ENCODE assay signal across 8 mouse cellular contexts in the genomic region with DNA sequence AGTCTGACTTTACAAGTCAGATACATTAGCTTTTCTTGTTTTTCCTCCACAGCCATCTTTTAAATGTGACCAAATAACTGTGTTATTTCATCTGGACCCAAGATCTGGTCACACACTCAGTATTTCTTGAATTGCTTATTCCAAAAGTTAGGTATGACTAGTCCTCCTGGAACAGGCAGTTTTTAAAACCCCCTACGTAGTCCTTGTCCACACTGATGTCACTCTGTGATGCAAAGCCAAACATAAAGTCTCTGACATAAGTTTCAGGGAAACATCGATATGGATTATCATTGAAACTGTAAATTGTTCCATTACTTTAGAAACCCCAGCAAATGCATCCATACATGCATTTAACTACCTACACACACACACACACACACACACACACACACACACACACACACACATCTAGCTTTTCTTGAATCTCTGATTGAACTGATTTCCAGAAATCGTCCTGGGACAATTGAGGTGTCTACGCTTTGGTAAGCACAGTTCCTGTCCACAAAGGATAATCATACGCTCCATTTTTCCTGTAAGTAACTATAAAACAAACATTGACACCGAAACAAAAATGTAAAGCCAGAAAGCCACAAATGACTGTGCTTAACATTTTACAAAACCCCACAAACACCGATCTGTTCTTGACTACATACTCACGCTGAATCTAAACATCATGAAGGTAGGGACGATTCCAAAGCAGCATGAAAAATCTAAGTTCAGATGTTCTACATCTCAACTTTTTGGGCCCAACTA. TPM values are rescaled to one million over a fixed set of nuclear protein-coding genes. Genes with fewer than 3 reads are reported as not detected.
DNase-seq lines count a peak whose midpoint lies in the region; ATAC-seq and TF ChIP-seq lines count a peak whose summit lies in the region.

No protein-coding gene starts in this region.

- H3K4me3 ChIP-seq in forebrain, embryonic 10.5 days, result peak overlapping the region; percentile 90
- peak overlapping the region; percentile 93 for H3K4me3 ChIP-seq in limb, embryonic 15.5 days
- H3K4me3 ChIP-seq in thymus, adult 2 months (ENCODE audit: control insufficient read depth, insufficient read depth, low read length), result no peak overlapping the region

- ATAC-seq in limb, embryonic 15.5 days (ENCODE audit: insufficient number of reproducible peaks, low FRiP score, low TSS enrichment, low read depth), result no peak

- TF ChIP-seq CTCF in thymus, adult 2 months (IDR thresholded peaks at IDR 0.05; ENCODE audit: borderline replicate concordance, control insufficient read depth, extremely low read depth, insufficient read depth, low read length, poor library complexity), result no peak

- H3K27me3 ChIP-seq in forebrain, embryonic 10.5 days (ENCODE audit: poor library complexity, severe bottlenecking), result no peaks in the 10 kb centered on the region
- H3K27me3 ChIP-seq in limb, embryonic 15.5 days, result no peaks in the 10 kb centered on the region
- H3K27me3 ChIP-seq in thymus, adult 2 months (ENCODE audit: control insufficient read depth, insufficient read depth, low read length), result no peaks in the 10 kb centered on the region

- peaks cover 26% of the 10 kb centered on the region for H3K4me1 ChIP-seq in forebrain, embryonic 10.5 days
- H3K4me1 ChIP-seq in limb, embryonic 15.5 days, result peaks cover 7% of the 10 kb centered on the region; the same call in 1 of the 2 replicates
- H3K4me1 ChIP-seq in thymus, adult 2 months (replicated peaks; ENCODE audit: control insufficient read depth, insufficient read depth, low read length), result no peaks in the 10 kb centered on the region

- H3K9me3 ChIP-seq in forebrain, embryonic 10.5 days, result no peaks in the 10 kb centered on the region
- H3K9me3 ChIP-seq in limb, embryonic 15.5 days, result no peaks in the 10 kb centered on the region

- H3K9ac ChIP-seq in limb, embryonic 15.5 days, result peak overlapping the region; percentile 76; the same call in 1 of the 2 replicates

- peaks cover 3% of the 10 kb centered on the region; the same call in 1 of the 2 replicates for H3K36me3 ChIP-seq in forebrain, embryonic 10.5 days (replicated peaks)
- no peaks in the 10 kb centered on the region for H3K36me3 ChIP-seq in limb, embryonic 15.5 days
- H3K36me3 ChIP-seq in thymus, adult 2 months (ENCODE audit: control insufficient read depth, insufficient read depth, low read length), result no peaks in the 10 kb centered on the region

- 19% methylated on average over 9 of the region's 9 CpGs for WGBS in forebrain, embryonic 10.5 days
- 16% methylated on average over 9 of the region's 9 CpGs for WGBS in limb, embryonic 15.5 days
- 32% methylated on average over 9 of the region's 9 CpGs for WGBS in thymus, adult 2 months

- DNase-seq in cerebellum, adult 9-11 months, result peak; percentile 7
- no peak for DNase-seq in cerebellum, postnatal 4 days (ENCODE audit: low spot score in 2 of 2)
- DNase-seq in 416B (ENCODE audit: low read depth), result peak; percentile 60
- DNase-seq in forebrain, embryonic 10.5 days (ENCODE audit: extremely low spot score, low spot score), result no peak
- DNase-seq in thymus, adult 2 months, result no peak
- no peak for DNase-seq in gastrocnemius, postnatal 10 days
- DNase-seq in left cerebral cortex, adult 9 months (ENCODE audit: low spot score in 2 of 2), result no peak

- H3K27ac ChIP-seq in forebrain, embryonic 10.5 days, result peak overlapping the region; percentile 98
- no peak overlapping the region for H3K27ac ChIP-seq in limb, embryonic 15.5 days
- no peak overlapping the region for H3K27ac ChIP-seq in thymus, adult 2 months (ENCODE audit: control insufficient read depth, insufficient read depth, low read length)

- peak overlapping the region; percentile 66 for H3K4me2 ChIP-seq in limb, embryonic 15.5 days

- TF ChIP-seq POLR2A in thymus, adult 2 months (IDR thresholded peaks at IDR 0.05; ENCODE audit: control insufficient read depth, extremely low read depth, insufficient read depth, low read length, poor library complexity), result no peak

RNA-seq across cellular contexts. Expression of a gene that starts 1.5 kb away (rescaled TPM):
- polyA plus RNA-seq in forebrain, embryonic 10.5 days (2016; fragmentation: Nextera tagmentation; extraction: Ambion mirVana), result 7.6 and 8.2 TPM in 2 replicates
- 4.3 and 4.4 TPM in 2 replicates for polyA plus RNA-seq in limb, embryonic 15.5 days (2015; fragmentation: Nextera tagmentation; extraction: Ambion mirVana)
- polyA plus RNA-seq in thymus, adult 2 months (2012; rRNA removed), result 4.4 and 8.6 TPM in 2 replicates
- 10 to 100 TPM; 26.4 to 31.0 TPM for total RNA-seq in gastrocnemius, postnatal 10 days (2021)

Comparison
In these comparisons a context has a peak if more than half of its experiments do, and no peak if none do; other contexts are left out.
1. DNase-seq: peak in cerebellum, adult 9-11 months (single experiment) and 416B (single experiment); none in cerebellum, postnatal 4 days (0 of 2), forebrain, embryonic 10.5 days (single experiment), thymus, adult 2 months (single experiment), gastrocnemius, postnatal 10 days (single experiment) and left cerebral cortex, adult 9 months (0 of 2).